Mouse (Mus musculus): ENCODE measurements around the gene Gm10031.

DNA sequence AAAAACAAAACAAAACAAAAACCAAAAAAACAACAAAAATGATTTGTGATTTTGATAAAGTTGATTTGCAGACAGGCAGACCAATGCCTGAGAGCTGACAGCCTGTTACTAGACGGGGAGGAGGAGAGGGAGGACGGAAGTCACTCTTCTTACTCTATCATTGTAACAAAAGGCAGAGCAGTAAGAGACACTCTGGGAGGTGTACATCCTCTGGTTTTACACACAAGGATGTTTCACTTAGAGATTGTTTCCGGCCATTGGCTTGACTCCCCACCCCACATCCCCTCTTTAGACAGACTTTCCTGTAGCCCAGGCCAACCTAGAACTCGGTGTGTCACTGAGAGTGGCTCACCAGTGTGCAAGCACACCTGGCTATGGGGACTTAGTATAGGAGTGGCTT is 45.8 kb downstream of the Gm10031 start:
- no peak for TF ChIP-seq CHD2 (IDR thresholded peaks at IDR 0.05; ENCODE audit: low read depth, low read length)
- no peak for TF ChIP-seq HCFC1 (IDR thresholded peaks at IDR 0.05; ENCODE audit: borderline replicate concordance, insufficient read depth, low read length)
- TF ChIP-seq ZNF384 (IDR thresholded peaks at IDR 0.05; ENCODE audit: low read depth, low read length) = no peak
- no peak for TF ChIP-seq MAFK (IDR thresholded peaks at IDR 0.05; ENCODE audit: insufficient read depth, low read depth, low read length)

All from ES-E14 (cell line).